Mouse (Mus musculus) liver, embryonic 15.5 days (tissue): ENCODE measurements around the gene Ints13. TPM values are rescaled to one million over a fixed set of nuclear protein-coding genes. Genes with fewer than 3 reads are reported as not detected.

ENCODE experiments used
- ATAC-seq: fragments of 200-750 bp; cut with Nextera tagmentation; 2 replicates; pipeline ENCODE4 v1.8.0; 2017; ENCODE audit warnings: moderate number of reproducible peaks, mild to moderate bottlenecking, moderate library complexity; ENCODE audit not compliant: insufficient read depth
- H3K27ac ChIP-seq: fragments of 300-500 bp; sonication (generic); replicated peaks from 2 replicates; pipeline ENCODE4 v1.5.1; 2015; ENCODE audit warnings: mild to moderate bottlenecking, inconsistent platforms
- H3K27me3 ChIP-seq: fragments of 300-500 bp; sonication (generic); 2 replicates; pipeline ENCODE4 v1.6.1; 2015; ENCODE audit warnings: mild to moderate bottlenecking, inconsistent platforms
- H3K36me3 ChIP-seq: fragments of 300-500 bp; sonication (generic); replicated peaks from 2 replicates; pipeline ENCODE4 v1.6.1; 2015; ENCODE audit warnings: moderate library complexity, mild to moderate bottlenecking, inconsistent platforms
- H3K4me1 ChIP-seq: fragments of 300-500 bp; sonication (generic); replicated peaks from 2 replicates; pipeline ENCODE4 v1.6.1; 2015; ENCODE audit warnings: inconsistent platforms
- H3K4me2 ChIP-seq: fragments of 300-500 bp; sonication (generic); 2 replicates; pipeline ENCODE4 v1.6.1; 2015; ENCODE audit warnings: moderate library complexity, mild to moderate bottlenecking, inconsistent platforms
- H3K4me3 ChIP-seq: fragments of 300-500 bp; sonication (generic); replicated peaks from 2 replicates; pipeline ENCODE4 v1.5.1; 2015; ENCODE audit warnings: mild to moderate bottlenecking, inconsistent platforms
- H3K9ac ChIP-seq: fragments of 300-500 bp; sonication (generic); 2 replicates; pipeline ENCODE4 v1.6.1; 2015; ENCODE audit warnings: moderate library complexity, mild to moderate bottlenecking, inconsistent platforms
- H3K9me3 ChIP-seq: fragments of 300-500 bp; sonication (generic); replicated peaks from 2 replicates; pipeline ENCODE4 v1.6.1; 2016; ENCODE audit warnings: inconsistent platforms
- WGBS: fragments of 180-500 bp; shearing (Covaris S2); methylation state at CpG from one replicate; pipeline ENCODE4 v1.1.7; 2015; ENCODE audit warnings: mixed read lengths; ENCODE audit not compliant: insufficient replicate concordance; 5-methylcytosine and 5-hydroxymethylcytosine counted together
- polyA plus RNA-seq: library from polyadenylated mRNA; unstranded; fragments of >200 nt; fragmentation: Nextera tagmentation; extraction: Ambion mirVana; gene quantifications from 2 replicates; pipeline ENCODE4 v1.2.1, GENCODE M21; 2015

The Ints13 gene
- polyA plus RNA-seq, 1 experiment from 2014 or later, result 29.4 TPM

DNA sequence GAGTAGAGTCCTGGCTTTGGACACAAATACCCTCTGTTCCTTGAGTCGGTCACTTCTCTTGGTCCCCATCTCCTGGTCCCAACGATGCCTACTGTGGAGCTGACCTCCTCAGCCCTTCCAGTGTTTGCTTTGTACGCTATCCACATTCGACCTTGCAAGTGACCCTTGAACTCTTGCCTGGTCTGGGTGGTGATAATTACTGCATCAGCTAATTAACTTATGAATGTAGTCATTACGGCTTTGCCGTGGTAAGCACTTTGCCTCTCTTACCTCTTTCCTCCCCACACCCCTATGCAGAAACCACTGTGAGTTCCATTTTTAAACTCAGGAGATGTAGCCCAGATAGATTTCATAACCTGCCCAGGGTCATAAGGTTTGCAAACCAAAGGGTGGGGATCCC is 77.4 kb downstream of the Ints13 start:
- Histone ChIP-seq H3K27ac (no peak overlapping the region), H3K4me3 (no peak overlapping the region), H3K9me3 (no peaks in the 10 kb centered on the region), H3K9ac (no peak overlapping the region), H3K36me3 (no peaks in the 10 kb centered on the region), H3K4me2 (0 out of 2 replicates have a peak overlapping the region, but pooled peaks have one; percentile 82), H3K4me1 (no peaks in the 10 kb centered on the region; the same call in none of the 2 replicates), H3K27me3 (peaks cover 35% of the 10 kb centered on the region)
- ATAC-seq, result no peak
- WGBS, result 63% methylated on average over 6 of the region's 6 CpGs

Other genes starting within 250 kb of the Ints13 start
- 4.2 and 5.4 TPM in 2 replicates for gene Itpr2, start 75.6 kb downstream of the Ints13 start, polyA plus RNA-seq
- 81.0 and 83.4 TPM in 2 replicates for gene Fgfr1op2, start 632 bp downstream of the Ints13 start, polyA plus RNA-seq
- 57.6 and 59.1 TPM in 2 replicates for gene Med21, start 64.7 kb upstream of the Ints13 start, polyA plus RNA-seq
- 24.3 and 25.2 TPM in 2 replicates for gene Tm7sf3, start 65.0 kb upstream of the Ints13 start, polyA plus RNA-seq
- gene Stk38l, start 147.2 kb upstream of the Ints13 start, polyA plus RNA-seq, result 3.8 and 4.5 TPM in 2 replicates
- gene Arntl2, start 218.2 kb upstream of the Ints13 start, polyA plus RNA-seq, result 0.43 and 0.70 TPM in 2 replicates